Mouse (Mus musculus) liver, adult 2 months (tissue): ENCODE measurements around the gene Olfr1295. TPM values are rescaled to one million over a fixed set of nuclear protein-coding genes. Genes with fewer than 3 reads are reported as not detected.

Experiments
- DNase-seq: peaks from one replicate; pipeline ENCODE4 v3.0.0-alpha.2; 2011; ENCODE audit warnings: low read depth, low spot score; ENCODE audit errors: extremely low read depth
- H3K27ac ChIP-seq: fragments of 200-500 bp; replicated peaks from 2 replicates; pipeline ENCODE4 v1.5.1; 2012; ENCODE audit warnings: low read depth, mild to moderate bottlenecking, control low read depth, inconsistent platforms, low read length; ENCODE audit not compliant: insufficient read depth
- H3K27me3 ChIP-seq: fragments of 200-500 bp; 2 replicates; pipeline ENCODE4 v1.6.1; 2012; ENCODE audit warnings: mild to moderate bottlenecking, moderate library complexity, low read length, inconsistent platforms; ENCODE audit not compliant: control insufficient read depth, insufficient read depth
- H3K36me3 ChIP-seq: fragments of 200-500 bp; 2 replicates; pipeline ENCODE4 v1.6.1; 2012; ENCODE audit warnings: low read length, inconsistent platforms; ENCODE audit not compliant: control insufficient read depth, insufficient read depth
- H3K4me1 ChIP-seq: fragments of 200-500 bp; 2 replicates; pipeline ENCODE4 v1.6.1; 2011; ENCODE audit warnings: low read length; ENCODE audit not compliant: control insufficient read depth, insufficient read depth
- H3K4me3 ChIP-seq: fragments of 200-500 bp; 2 replicates; pipeline ENCODE4 v1.5.1; 2011; ENCODE audit warnings: low read depth, mild to moderate bottlenecking, control low read depth, low read length, moderate library complexity; ENCODE audit not compliant: insufficient read depth
- H3K79me2 ChIP-seq: fragments of 200-500 bp; 2 replicates; pipeline ENCODE4 v1.6.1; 2012; ENCODE audit warnings: inconsistent platforms, mild to moderate bottlenecking, low read length, moderate library complexity; ENCODE audit not compliant: control insufficient read depth, insufficient read depth
- H3K9ac ChIP-seq: fragments of 200-500 bp; 2 replicates; pipeline ENCODE4 v1.6.1; 2012; ENCODE audit warnings: low read depth, mild to moderate bottlenecking, control low read depth, inconsistent platforms, low read length
- CTCF ChIP-seq: fragments of 200-500 bp; IDR thresholded peaks from 2 replicates; pipeline ENCODE4 v1.5.1; 2011; ENCODE audit warnings: low read depth, low read length, control low read depth
- POLR2A ChIP-seq: fragments of 200-500 bp; IDR thresholded peaks from 2 replicates; pipeline ENCODE4 v1.6.1; 2011; ENCODE audit warnings: low read length, control low read depth; ENCODE audit not compliant: insufficient read depth; ENCODE audit errors: extremely low read depth
- whole genome bisulfite sequencing: fragments of 180-500 bp; shearing (Covaris S2); methylation state at CpG from one replicate; pipeline ENCODE4 v1.1.7; 2018; 5-methylcytosine and 5-hydroxymethylcytosine counted together
- polyA plus RNA-seq: library from polyadenylated mRNA; depleted of rRNA; stranded (reverse); fragments of >200 nt; gene quantifications from 2 replicates; pipeline ENCODE4 v1.2.3, GENCODE M21; 2012; rRNA removed
- total RNA-seq: library from RNA; depleted of rRNA; stranded (reverse); fragments of >200 nt; gene quantifications from 2 replicates; pipeline ENCODE4 v1.2.3, GENCODE M21; 2014; rRNA removed

Olfr1295 gene
- not detected in 2 replicates for total RNA-seq
- polyA plus RNA-seq = not detected in 2 replicates

- no peaks in the 10 kb centered on the region for H3K36me3 ChIP-seq
- H3K27me3 ChIP-seq = no peaks in the 10 kb centered on the region
- H3K9ac ChIP-seq = no peak within 1 kb of the TSS
- no peak within 1 kb of the TSS for H3K4me3 ChIP-seq
- no peak within 1 kb of the TSS for H3K27ac ChIP-seq
- H3K4me1 ChIP-seq = no peaks in the 10 kb centered on the region
- H3K79me2 ChIP-seq = no peaks in the 10 kb centered on the region
- no peak for DNase-seq
- TF ChIP-seq CTCF = no peak
- TF ChIP-seq POLR2A = no peak
Observed at GRCm38 (mm10) chr2:111569581-111569980, at the start of gene Olfr1295. TSS of gene Olfr1295 (minus strand) at chr2:111569681.

- DNase-seq = no peak
- Histone ChIP-seq H3K9ac (no peak within 1 kb of the TSS), H3K4me3 (no peak within 1 kb of the TSS), H3K4me1 (no peaks in the 10 kb centered on the region), H3K27me3 (no peaks in the 10 kb centered on the region), H3K27ac (no peak within 1 kb of the TSS), H3K79me2 (no peaks in the 10 kb centered on the region), H3K36me3 (no peaks in the 10 kb centered on the region)
- TF ChIP-seq CTCF (no peak), POLR2A (no peak)
- 32% methylated on average over 1 of the region's 1 CpGs for WGBS
Observed at GRCm38 (mm10) chr2:111540191-111540590, 29.3 kb downstream of the Olfr1295 start, which contains the start of gene Olfr1294. TSS of gene Olfr1294 (minus strand) at chr2:111540291.

DNA sequence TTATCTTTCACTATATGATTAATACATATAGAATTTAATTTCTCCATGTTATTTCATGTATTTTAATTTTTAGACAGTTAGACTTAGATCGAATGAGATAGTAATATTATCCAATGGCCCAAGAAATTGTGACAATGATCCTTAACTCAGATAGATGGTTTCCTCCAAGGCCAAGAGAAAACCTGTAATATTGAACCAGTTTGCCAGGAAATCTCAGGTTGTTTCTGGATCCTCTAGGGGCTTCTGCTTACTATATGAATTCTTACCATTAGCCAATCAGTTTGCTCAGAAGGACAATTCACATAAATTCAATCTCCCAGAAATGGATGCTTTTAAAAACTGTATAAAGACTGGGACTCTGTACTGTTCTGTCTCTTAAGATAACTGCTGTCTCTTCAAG is 44.6 kb downstream of the Olfr1295 start, which contains the start of gene Olfr1293-ps:
TSS of gene Olfr1293-ps (plus strand) at position 301 of the 400 bp plus-strand sequence.
- H3K79me2 ChIP-seq = no peaks in the 10 kb centered on the region
- no peaks in the 10 kb centered on the region for H3K4me1 ChIP-seq
- H3K4me3 ChIP-seq = no peak within 1 kb of the TSS
- WGBS = 72% methylated on average over 1 of the region's 1 CpGs
- TF ChIP-seq CTCF (no peak), POLR2A (no peak)
- no peaks in the 10 kb centered on the region for H3K36me3 ChIP-seq
- no peaks in the 10 kb centered on the region for H3K27me3 ChIP-seq
- DNase-seq = no peak
- H3K9ac ChIP-seq = no peak within 1 kb of the TSS
- H3K27ac ChIP-seq = no peak within 1 kb of the TSS

GRCm38 (mm10) chr2:111517451-111517850 is 52.0 kb downstream of the Olfr1295 start:
- no peak for DNase-seq
- Histone ChIP-seq H3K4me1 (no peaks in the 10 kb centered on the region), H3K36me3 (no peaks in the 10 kb centered on the region), H3K79me2 (no peaks in the 10 kb centered on the region), H3K4me3 (no peak overlapping the region), H3K27me3 (no peaks in the 10 kb centered on the region), H3K27ac (no peak overlapping the region), H3K9ac (no peak overlapping the region)
- 79% methylated on average over 10 of the region's 10 CpGs for WGBS
- no peak for TF ChIP-seq CTCF

Other genes with a start within 250 kb of the Olfr1295 start
- not detected in 2 replicates for gene Olfr1281, start 243.2 kb downstream of the Olfr1295 start, total RNA-seq
- gene Olfr1281, start 243.2 kb downstream of the Olfr1295 start, polyA plus RNA-seq = not detected in 2 replicates
- gene Olfr1282, start 233.6 kb downstream of the Olfr1295 start, total RNA-seq = not detected in 2 replicates
- gene Olfr1282, start 233.6 kb downstream of the Olfr1295 start, polyA plus RNA-seq = not detected in 2 replicates
- not detected in 2 replicates for gene Olfr1283, start 202.9 kb downstream of the Olfr1295 start, total RNA-seq
- gene Olfr1283, start 202.9 kb downstream of the Olfr1295 start, polyA plus RNA-seq = not detected in 2 replicates
- not detected in 2 replicates for gene Olfr1284, start 194.2 kb downstream of the Olfr1295 start, total RNA-seq
- not detected in 2 replicates for gene Olfr1284, start 194.2 kb downstream of the Olfr1295 start, polyA plus RNA-seq
- not detected in 2 replicates for gene Olfr1286, start 146.6 kb downstream of the Olfr1295 start, total RNA-seq
- gene Olfr1286, start 146.6 kb downstream of the Olfr1295 start, polyA plus RNA-seq = not detected in 2 replicates
- gene Olfr1287, start 120.5 kb downstream of the Olfr1295 start, total RNA-seq = not detected in 2 replicates
- gene Olfr1287, start 120.5 kb downstream of the Olfr1295 start, polyA plus RNA-seq = not detected in 2 replicates
- gene Olfr1288, start 95.6 kb downstream of the Olfr1295 start, total RNA-seq = not detected in 2 replicates
- not detected in 2 replicates for gene Olfr1288, start 95.6 kb downstream of the Olfr1295 start, polyA plus RNA-seq
- gene Olfr1289, start 88.9 kb downstream of the Olfr1295 start, total RNA-seq = not detected in 2 replicates
- gene Olfr1289, start 88.9 kb downstream of the Olfr1295 start, polyA plus RNA-seq = not detected in 2 replicates
- gene Olfr1290, start 75.9 kb downstream of the Olfr1295 start, total RNA-seq = not detected in 2 replicates
- not detected in 2 replicates for gene Olfr1290, start 75.9 kb downstream of the Olfr1295 start, polyA plus RNA-seq
- not detected in 2 replicates for gene Olfr1291-ps1, start 72.5 kb downstream of the Olfr1295 start, total RNA-seq
- gene Olfr1291-ps1, start 72.5 kb downstream of the Olfr1295 start, polyA plus RNA-seq = not detected in 2 replicates
- gene Olfr1293-ps, start 44.5 kb downstream of the Olfr1295 start, total RNA-seq = not detected in 2 replicates
- not detected in 2 replicates for gene Olfr1293-ps, start 44.5 kb downstream of the Olfr1295 start, polyA plus RNA-seq
- not detected in 2 replicates for gene Olfr1294, start 29.4 kb downstream of the Olfr1295 start, total RNA-seq
- not detected in 2 replicates for gene Olfr1294, start 29.4 kb downstream of the Olfr1295 start, polyA plus RNA-seq
- gene Olfr1297, start 56.8 kb upstream of the Olfr1295 start, total RNA-seq = not detected in 2 replicates
- not detected in 2 replicates for gene Olfr1297, start 56.8 kb upstream of the Olfr1295 start, polyA plus RNA-seq
- gene Olfr1298, start 79.5 kb upstream of the Olfr1295 start, total RNA-seq = not detected in 2 replicates
- gene Olfr1298, start 79.5 kb upstream of the Olfr1295 start, polyA plus RNA-seq = not detected in 2 replicates
- not detected in 2 replicates for gene Olfr1299, start 91.7 kb upstream of the Olfr1295 start, total RNA-seq
- gene Olfr1299, start 91.7 kb upstream of the Olfr1295 start, polyA plus RNA-seq = not detected in 2 replicates
- gene Olfr1301, start 181.3 kb upstream of the Olfr1295 start, total RNA-seq = not detected in 2 replicates
- gene Olfr1301, start 181.3 kb upstream of the Olfr1295 start, polyA plus RNA-seq = not detected in 2 replicates
- not detected in 2 replicates for gene Olfr1302, start 207.7 kb upstream of the Olfr1295 start, total RNA-seq
- not detected in 2 replicates for gene Olfr1302, start 207.7 kb upstream of the Olfr1295 start, polyA plus RNA-seq